In the genomic region with DNA sequence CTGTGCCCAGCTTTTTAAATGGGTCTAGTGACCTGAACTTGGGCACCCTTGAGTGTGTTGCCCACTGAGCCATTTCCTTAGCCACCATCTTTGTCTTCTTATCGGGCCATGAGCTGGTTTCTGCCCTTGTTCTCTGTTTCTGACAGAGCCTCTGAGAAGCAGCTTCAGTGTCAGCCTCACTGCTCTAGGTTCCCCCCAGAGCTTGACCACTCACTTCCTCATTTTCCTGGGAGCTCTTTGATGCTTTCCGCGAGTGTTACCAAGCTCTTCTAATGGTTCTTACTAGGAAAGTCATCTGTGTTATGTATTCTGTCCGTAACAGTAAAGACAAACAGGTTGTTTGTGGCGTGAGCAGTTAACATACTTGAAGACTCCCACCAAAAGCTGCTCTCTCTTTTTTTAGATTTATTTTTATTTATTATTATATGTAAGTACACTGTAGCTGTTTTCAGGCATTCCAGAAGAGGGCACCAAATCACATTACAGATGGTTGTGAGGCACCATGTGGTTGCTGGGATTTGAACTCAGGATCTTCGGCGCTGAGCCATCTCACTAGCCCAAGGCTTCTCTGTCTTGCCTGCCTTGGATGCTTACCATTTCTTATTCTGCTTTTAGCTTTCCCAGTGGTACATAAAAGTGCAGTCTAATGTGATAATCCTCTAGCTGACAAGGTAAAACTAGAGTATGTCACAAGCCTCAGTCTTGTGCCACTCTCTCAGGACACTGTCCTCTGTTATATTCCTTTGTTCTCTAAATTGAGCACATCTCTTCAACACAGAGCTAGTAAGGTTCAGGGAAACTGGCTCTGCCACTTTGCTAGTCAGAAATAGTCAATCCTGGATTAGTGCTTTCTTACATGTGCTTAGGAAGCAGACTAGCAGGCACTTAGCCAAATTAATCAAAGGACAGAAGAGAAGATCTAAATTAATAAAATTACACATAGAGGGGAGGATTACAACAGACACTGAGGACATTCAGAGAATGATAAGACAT, we compare ENCODE assay signal across 21 mouse cellular contexts. TPM values are rescaled to one million over a fixed set of nuclear protein-coding genes. Genes with fewer than 3 reads are reported as not detected.
DNase-seq lines count a peak whose midpoint lies in the region; ATAC-seq and TF ChIP-seq lines count a peak whose summit lies in the region.
"Had no signal": no experiment of that assay in that cellular context is flagged by ENCODE, and none has a peak within 500 bp of the region (broad histone marks: within the 10 kb centered on the region; RNA-seq: fewer than 3 reads in every experiment).

No protein-coding gene starts in this region.

- H3K4me2 ChIP-seq in forebrain, embryonic 12.5 days = no peak overlapping the region
- H3K4me2 ChIP-seq: midbrain, embryonic 15.5 days; neural tube, embryonic 13.5 days; stomach, embryonic 15.5 days had no signal

- no peak overlapping the region for H3K9ac ChIP-seq in forebrain, embryonic 12.5 days
- H3K9ac ChIP-seq: liver, embryonic 14.5 days; midbrain, embryonic 15.5 days; neural tube, embryonic 13.5 days; stomach, embryonic 15.5 days had no signal

- H3K4me1 ChIP-seq in forebrain, embryonic 12.5 days = no peaks in the 10 kb centered on the region
- H3K4me1 ChIP-seq: embryonic facial prominence, embryonic 10.5 days; midbrain, embryonic 15.5 days; neural tube, embryonic 13.5 days; stomach, embryonic 15.5 days had no signal

- 98% methylated on average over 7 of the region's 7 CpGs for WGBS in forebrain, embryonic 12.5 days

- no peaks in the 10 kb centered on the region for H3K9me3 ChIP-seq in forebrain, embryonic 12.5 days
- H3K9me3 ChIP-seq: embryonic facial prominence, embryonic 10.5 days; midbrain, embryonic 15.5 days; neural tube, embryonic 13.5 days; stomach, embryonic 15.5 days had no signal

- no peak for DNase-seq in layer of hippocampus, adult 2 months (ENCODE audit: low spot score in 2 of 2)
- DNase-seq in layer of hippocampus, adult 11-12 months (ENCODE audit: low spot score) = no peak
- DNase-seq in A20 (ENCODE audit: low read depth, low spot score) = peak; percentile 55
- peak; percentile 38 for DNase-seq in NIH3T3 (ENCODE audit: low read depth)
- no peak for DNase-seq in adrenal gland, adult 8-10 months
- DNase-seq in adrenal gland, adult 18-20 months (ENCODE audit: low spot score in 2 of 2) = no peak
- DNase-seq: adrenal gland, postnatal 10 days; cerebellum, adult 9-10 months; kidney, adult 2 months; kidney, postnatal 36 days; layer of hippocampus, postnatal 36 days; right cerebral cortex, postnatal 4 days; thymus, postnatal 14 days had no signal

- TF ChIP-seq CTCF in layer of hippocampus, adult 2 months (conservative IDR thresholded peaks at IDR 0.05) = peak; percentile 59

- no peak overlapping the region for H3K4me3 ChIP-seq in layer of hippocampus, adult 2 months
- no peak overlapping the region for H3K4me3 ChIP-seq in forebrain, embryonic 12.5 days (replicated peaks)
- H3K4me3 ChIP-seq: embryonic facial prominence, embryonic 10.5 days; erythroblast, embryonic 14.5 days; midbrain, embryonic 15.5 days; neural tube, embryonic 13.5 days; stomach, embryonic 15.5 days had no signal

- ATAC-seq in megakaryocyte, adult 5-6 weeks (ENCODE audit: poor library complexity, severe bottlenecking) = peak; percentile 77
- no peak for ATAC-seq in forebrain, embryonic 12.5 days (ENCODE audit: low FRiP score)
- ATAC-seq: midbrain, embryonic 15.5 days had no signal

- peaks cover 90% of the 10 kb centered on the region for H3K36me3 ChIP-seq in forebrain, embryonic 12.5 days (replicated peaks)

- H3K27me3 ChIP-seq in forebrain, embryonic 12.5 days = no peaks in the 10 kb centered on the region
- H3K27me3 ChIP-seq: midbrain, embryonic 15.5 days; neural tube, embryonic 13.5 days; stomach, embryonic 15.5 days had no signal

- H3K27ac ChIP-seq in layer of hippocampus, adult 2 months = no peak overlapping the region
- no peak overlapping the region for H3K27ac ChIP-seq in forebrain, embryonic 12.5 days
- H3K27ac ChIP-seq: embryonic facial prominence, embryonic 10.5 days; liver, embryonic 14.5 days; midbrain, embryonic 15.5 days; neural tube, embryonic 13.5 days; stomach, embryonic 15.5 days had no signal

RNA-seq across cellular contexts. Expression of gene Washc4, which starts 22.2 kb away (rescaled TPM):
- total RNA-seq in layer of hippocampus, adult 2 months (2021) = 10 to 100 TPM; 28.3 to 28.9 TPM
- total RNA-seq in megakaryocyte, adult 5-6 weeks (2015) = 33.5 and 39.0 TPM in 2 replicates
- 55.4 and 79.2 TPM in 2 replicates for total RNA-seq in megakaryocyte, adult 5-6 weeks (2017)
- total RNA-seq in adrenal gland, adult 8-10 months (2022) = 10 to 100 TPM; 24.7 to 31.3 (median 29.1) TPM
- 38.0 and 38.2 TPM in 2 replicates for polyA plus RNA-seq in forebrain, embryonic 12.5 days (2016; fragmentation: Nextera tagmentation; extraction: Ambion mirVana)
- total RNA-seq in adrenal gland, adult 18-20 months (2021) = 10 to 100 TPM; 27.0 to 27.6 TPM
- polyA plus RNA-seq: erythroblast, embryonic 14.5 days had no signal

RNA-seq across cellular contexts. Expression of gene Aldh1l2, which starts 31.8 kb away (rescaled TPM):
- total RNA-seq in layer of hippocampus, adult 2 months (2021) = 1 to 10 TPM; 2.0 to 2.2 TPM
- not detected in 2 replicates for total RNA-seq in megakaryocyte, adult 5-6 weeks (2015)
- not detected in 2 replicates for total RNA-seq in megakaryocyte, adult 5-6 weeks (2017)
- total RNA-seq in adrenal gland, adult 8-10 months (2022) = 1 to 10 TPM in 2 of 4 experiments, under 1 TPM in 2; 0.89 to 1.8 (median 0.97) TPM
- polyA plus RNA-seq in forebrain, embryonic 12.5 days (2016; fragmentation: Nextera tagmentation; extraction: Ambion mirVana) = 10.8 and 11.7 TPM in 2 replicates
- total RNA-seq in adrenal gland, adult 18-20 months (2021) = under 1 TPM; 0.32 to 0.80 TPM
- polyA plus RNA-seq: erythroblast, embryonic 14.5 days had no signal

Comparison
In these comparisons a context has a peak if more than half of its experiments do, and no peak if none do; other contexts are left out.
1. DNase-seq: peak in A20 (single experiment) and NIH3T3 (single experiment); none in layer of hippocampus, adult 2 months (0 of 2), layer of hippocampus, adult 11-12 months (single experiment), adrenal gland, adult 8-10 months (single experiment) and adrenal gland, adult 18-20 months (0 of 2).